Mouse (Mus musculus) left cerebral cortex, adult 9 months (tissue): Measurements from ENCODE around the gene Rragc.
A peak's percentile ranks its signal among the peaks of the same experiment; 100 is the strongest.
"Not testable (repeated sequence)": the region's sequence is repeated elsewhere in the genome, so short reads cannot be mapped to it uniquely, and the experiment has no call there.

ENCODE experiments used
- DNase-seq, 2 experiments: peaks; one replicate each; pipeline ENCODE4 v3.0.0; 2022; ENCODE audit warnings: low spot score in 2 of 2

Rragc gene

DNA sequence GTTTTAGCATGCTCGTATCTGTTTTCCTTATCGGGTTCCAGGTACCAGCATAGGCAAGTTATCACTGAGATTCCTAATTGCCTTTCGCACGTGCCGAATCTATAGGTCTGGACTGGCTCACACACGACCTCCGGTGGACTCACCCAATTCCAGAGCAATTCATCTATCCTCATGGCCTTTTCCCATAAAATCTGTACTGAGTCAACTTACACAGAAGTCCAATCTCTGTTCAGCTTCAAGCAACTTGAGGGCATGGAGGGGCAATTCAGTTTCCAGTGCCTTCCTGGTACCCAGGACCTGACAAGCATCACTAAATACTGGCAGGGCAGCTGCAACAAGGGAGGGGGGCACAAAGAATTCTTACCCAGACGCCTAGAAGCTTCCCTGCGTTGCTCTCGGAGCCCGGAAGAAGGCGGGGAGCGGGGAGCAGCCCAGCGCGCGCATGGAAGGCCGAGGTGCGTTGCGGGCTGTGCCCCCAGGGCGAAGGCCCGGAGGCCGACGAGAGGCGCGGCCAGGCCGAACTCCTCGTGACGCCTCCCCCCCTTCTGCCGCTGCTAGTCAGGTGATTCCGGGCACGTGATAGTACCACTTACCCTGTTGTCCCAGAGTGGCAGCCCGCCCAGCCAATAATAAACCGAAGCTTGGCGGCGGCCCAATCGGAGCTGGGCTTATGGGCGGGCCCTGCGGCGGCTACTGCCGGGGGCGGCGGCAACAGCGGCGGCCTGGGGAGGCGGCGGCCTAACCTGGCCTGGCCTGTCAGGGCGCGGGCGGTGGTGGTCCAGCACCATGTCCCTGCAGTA, at the start of gene Rragc:
TSS of gene Rragc (plus strand) at position 699 of the 800 bp plus-strand sequence.
- peak; percentile 99 to 100 for DNase-seq

DNA sequence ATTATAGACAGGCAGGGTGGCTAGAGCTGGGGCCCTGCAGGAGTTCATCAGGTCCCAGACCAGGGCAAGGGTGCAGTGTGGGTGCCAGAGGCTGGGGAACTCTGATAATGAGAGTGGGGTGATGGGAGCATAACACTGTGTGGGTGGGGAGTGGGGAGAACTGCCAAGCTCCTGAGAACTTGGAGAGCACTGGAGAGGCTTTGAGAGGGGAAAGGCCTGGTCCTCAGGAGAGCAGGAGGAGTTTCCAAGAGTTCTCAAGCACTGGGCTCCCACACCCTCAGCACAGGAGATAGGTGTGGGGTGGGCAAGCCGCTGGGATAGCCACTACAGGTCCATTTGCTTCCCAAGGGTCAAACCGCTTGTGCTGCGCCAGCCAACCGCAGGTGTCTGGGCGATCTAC, 23.5 kb upstream of the Rragc start:
- DNase-seq = no peak

DNA sequence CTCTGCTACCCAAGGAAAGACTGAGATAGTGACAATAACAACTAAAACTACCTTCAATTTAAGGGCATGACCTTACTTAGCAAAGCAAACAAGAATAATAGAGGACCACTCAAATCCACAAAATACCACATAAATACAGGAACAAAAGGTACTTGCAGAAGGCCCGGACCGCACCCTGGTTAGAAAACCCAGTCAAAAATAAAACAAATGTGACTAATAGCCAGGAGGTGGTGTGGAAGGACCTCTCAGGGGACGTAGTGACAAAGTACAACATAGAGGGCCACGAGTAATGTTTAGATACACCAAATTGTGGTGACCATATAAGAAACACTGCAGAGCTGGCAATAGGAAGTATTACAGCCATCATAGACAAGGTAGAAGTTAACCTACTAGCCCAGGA, 23.0 kb upstream of the Rragc start:
- DNase-seq = no peak

- peak in 1 of 2 experiments; percentile 39 for DNase-seq
Measured at GRCm38 (mm10) chr4:123898696-123899095, 18.6 kb upstream of the Rragc start.

DNA sequence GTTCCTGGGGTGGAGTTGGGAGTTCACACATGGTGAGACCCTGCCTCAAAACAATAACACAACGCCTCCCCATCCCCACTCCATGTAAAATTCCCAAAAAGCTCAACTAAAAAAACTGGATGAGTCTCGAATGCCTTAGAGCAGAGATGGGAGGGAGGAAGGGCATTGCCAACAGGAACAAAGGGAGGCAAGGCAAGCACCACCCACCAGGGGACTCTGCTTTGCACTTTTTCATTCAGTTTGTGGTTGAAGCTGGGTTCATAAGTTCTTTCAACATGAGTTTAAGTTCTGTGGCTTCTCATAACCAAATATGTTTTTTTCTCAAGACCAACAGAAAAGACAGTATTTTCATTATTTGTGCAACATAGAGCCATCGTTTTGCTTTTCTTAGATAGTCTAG, 13.8 kb upstream of the Rragc start:
- DNase-seq = no peak

GRCm38 (mm10) chr4:123904333-123905125, 12.7 kb upstream of the Rragc start, which contains the start of gene Mycbp:
Mycbp (plus strand) TSS chr4:123904832.
- peak; percentile 95 to 98 for DNase-seq

GRCm38 (mm10) chr4:123905126-123905668, 12.0 kb upstream of the Rragc start:
- DNase-seq = no peak

DNA sequence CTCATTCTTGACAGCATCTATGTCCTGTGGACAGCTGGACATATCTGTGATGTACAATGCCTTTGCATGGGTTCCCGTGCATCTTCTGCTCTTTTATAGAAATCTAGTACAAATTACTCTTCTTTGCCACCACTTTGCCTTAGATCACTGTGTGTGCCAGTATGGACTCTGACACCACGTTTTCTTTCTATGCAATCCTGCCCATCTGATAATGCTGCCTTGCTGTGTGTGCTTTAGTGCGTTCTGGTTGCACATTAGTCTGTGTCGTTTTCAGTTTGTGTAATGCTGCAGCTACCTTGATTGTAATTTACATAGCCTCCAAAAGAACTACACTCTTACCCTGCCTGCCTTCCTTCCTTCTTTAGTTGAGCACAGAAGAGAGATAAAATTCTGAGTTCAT, 5.7 kb upstream of the Rragc start:
- DNase-seq = no peak

DNA sequence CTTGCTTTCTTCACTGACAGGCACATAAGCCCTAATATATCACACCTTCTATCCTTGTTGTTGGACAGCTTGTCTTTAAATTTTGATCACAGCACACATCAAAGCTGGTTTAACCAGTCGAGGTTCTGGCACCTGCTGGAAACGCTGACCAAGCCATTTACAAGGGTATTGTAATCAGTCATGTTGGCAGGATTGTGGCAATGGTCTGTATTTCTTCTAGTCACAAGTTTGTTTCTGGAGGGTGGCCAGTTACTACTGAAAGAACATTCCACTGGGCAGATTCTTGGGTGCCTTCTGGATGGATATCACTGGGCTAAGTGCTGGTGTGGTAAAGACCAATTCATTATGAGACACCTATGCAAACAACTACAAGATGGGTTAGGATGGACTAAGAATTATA, 4.8 kb upstream of the Rragc start:
- no peak for DNase-seq

DNA sequence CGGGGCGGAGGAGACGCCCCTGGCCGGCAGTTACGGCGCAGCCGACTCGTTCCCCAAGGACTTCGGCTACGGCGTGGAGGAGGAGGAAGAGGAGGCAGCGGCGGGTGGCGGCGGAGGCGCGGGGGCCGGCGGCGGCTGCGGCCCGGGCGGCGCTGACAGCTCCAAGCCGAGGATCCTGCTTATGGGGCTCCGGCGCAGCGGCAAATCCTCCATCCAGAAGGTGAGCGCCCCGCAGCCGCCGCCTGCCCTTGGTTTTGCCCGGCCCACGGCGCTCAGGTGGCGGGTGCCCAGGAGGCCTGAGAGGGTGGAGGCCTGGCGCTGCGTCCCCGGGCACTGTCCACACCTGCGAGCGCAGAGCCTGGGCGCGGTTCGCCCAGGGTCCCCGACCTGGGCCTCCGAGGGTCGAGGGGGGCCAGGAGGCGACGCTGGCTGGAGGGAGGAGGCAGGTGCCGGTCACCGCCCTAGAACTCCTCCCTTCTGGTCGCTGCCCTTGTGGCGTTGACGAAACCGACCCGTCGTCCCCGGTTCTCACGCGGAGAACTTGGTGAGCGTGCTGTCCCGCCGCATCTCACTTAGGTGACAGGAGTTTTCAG, 398 bp downstream of the Rragc start, which contains the start of gene 4930535I16Rik:
TSS of gene 4930535I16Rik (minus strand) at position 475 of the 593 bp plus-strand sequence.
- no peak for DNase-seq

DNA sequence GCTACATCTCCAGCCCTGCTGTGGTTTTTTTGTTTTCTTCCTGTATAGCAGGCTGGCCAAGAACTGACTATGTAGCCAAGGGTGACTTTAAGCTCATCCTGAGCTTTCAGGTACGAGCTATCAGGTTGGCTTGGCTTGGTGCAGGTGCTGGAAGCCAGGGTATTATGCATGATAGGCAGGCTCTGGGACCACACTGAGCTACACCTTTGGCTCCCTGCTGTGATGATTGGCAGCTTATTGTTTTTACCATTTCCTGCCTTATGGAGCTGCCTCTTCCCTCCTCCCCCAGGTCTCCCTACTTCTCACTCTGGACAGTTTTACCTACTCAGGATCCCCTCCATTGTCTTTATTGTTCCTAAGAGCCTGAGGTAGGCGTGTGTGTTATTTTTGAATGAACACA, 1.6 kb downstream of the Rragc start:
- no peak for DNase-seq

DNA sequence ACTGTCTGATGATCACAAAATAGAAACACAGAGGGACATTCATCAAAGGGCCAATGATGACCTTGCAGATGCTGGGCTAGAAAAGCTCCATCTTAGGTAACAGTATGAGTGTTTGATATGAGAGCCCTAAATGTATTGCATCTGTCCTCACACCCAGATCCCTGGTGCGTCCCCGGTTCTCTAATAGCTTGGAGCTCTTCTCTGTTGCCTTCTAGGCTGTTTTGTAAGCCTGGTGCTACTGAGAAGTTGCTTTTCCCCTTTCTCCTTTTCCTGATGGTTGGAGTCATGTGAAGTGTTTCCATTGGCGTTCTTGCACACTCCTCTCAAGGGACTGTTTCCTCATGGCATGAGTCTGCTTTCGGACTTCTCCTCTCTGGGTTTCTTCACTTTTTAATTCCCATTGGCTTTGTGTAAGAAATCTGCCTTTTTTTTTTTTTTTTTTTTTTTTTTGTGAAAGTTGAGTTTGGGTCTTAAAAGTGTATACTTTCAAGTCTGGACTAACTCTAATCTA, 3.9 kb downstream of the Rragc start:
- no peak for DNase-seq

GRCm38 (mm10) chr4:123927961-123928360, 10.7 kb downstream of the Rragc start:
- DNase-seq = no peak

- DNase-seq = no peak
Measured at GRCm38 (mm10) chr4:123929994-123930393, 12.7 kb downstream of the Rragc start.

DNA sequence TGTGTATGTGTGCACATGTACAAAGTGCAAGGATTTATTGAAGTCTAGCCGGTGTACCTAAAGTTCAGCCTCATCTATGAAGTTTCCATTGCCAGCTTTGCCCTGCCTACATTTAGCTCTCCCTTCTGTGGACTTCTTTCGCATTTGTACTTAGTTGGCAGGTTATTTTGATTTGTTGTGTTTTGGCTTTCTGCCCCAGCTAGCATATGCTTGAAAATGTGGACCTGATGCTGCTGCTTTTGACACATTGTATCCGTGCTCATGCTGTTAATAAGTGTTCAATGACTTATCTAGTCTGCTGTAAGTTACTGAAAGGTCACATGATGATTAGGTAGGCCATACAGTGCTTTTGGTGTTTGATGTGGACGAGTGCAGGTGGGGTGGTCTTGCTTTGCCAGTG, 17.1 kb downstream of the Rragc start:
- no peak for DNase-seq

GRCm38 (mm10) chr4:123936059-123936458, 18.8 kb downstream of the Rragc start:
- DNase-seq = no peak

DNA sequence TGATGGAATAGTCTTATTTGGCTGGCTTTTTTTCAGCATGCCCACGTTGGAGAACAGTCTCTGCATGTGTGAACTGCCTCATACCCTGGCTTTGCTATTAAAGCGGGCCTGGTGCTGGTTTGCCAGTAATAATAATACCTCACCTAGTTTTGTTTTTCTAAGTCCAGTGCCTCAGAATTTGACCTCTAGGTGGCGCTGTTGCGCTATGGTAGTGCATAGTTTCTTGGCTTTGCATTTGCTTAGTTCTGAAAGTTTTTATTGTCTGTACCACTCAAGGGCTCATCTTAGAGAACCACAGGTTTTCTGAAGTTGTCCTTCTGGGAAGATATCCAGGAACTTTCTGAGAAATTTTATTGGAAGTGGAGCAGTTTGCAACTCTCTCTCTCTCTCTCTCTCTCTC, 22.6 kb downstream of the Rragc start:
- DNase-seq = peak in 1 of 2 experiments; percentile 81

DNA sequence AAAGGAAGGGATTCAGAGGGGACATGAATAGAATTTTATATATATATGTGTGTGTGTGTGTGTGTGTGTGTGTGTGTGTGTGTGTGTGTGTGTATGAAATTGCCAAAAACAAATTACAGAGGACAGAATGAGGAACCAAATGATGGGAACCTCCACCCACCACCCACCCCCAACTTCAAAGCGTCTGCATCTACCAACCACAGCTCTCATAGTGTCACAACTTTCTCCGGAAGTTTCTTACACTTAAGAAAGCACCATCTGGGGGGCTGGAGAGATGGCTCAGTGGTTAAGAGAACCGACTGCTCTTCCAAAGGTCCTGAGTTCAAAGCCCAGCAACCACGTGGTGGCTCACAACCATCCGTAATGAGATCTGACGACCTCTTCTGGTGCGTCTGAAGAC, 23.6 kb downstream of the Rragc start:
- not testable (repeated sequence) for DNase-seq

DNA sequence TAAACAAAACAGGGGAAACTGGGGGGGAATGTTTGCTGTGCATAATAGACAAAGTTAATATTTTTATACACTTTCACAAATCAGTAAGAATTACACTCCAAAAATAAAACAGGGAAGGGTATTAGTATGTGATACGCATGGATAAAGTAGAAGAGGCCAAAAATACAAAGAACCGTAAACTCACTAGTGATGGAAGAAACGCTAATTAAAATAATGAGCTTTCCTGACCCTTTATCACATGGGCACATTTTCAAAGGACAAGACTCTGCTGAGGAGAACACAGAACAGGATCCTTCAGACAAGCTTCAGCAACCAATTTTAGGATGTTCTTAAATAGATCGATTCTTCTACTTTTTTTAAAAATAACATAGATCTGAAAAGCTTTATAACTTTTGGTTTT, 29.5 kb downstream of the Rragc start:
- DNase-seq = no peak

- DNase-seq = no peak
Measured at GRCm38 (mm10) chr4:123947149-123947548, 29.9 kb downstream of the Rragc start.

DNA sequence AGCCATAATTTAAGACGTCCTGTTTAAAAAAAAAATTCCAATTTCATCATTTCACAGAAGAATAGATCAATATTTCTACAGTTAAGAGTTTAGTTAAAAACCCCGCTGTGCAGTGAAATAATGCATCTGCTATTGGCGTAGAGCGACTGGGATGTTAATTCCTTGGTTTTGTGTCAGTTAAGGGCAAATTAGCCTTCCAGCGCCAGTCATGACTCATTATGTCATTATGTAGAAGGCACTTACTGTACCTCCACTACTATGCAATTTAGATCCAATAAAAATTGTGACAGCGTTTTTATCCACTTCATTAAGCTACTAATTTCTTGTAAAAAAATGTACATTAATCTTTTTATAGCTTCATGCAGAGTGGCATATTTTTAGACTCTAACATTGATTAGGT, 31.7 kb downstream of the Rragc start:
- no peak for DNase-seq

DNA sequence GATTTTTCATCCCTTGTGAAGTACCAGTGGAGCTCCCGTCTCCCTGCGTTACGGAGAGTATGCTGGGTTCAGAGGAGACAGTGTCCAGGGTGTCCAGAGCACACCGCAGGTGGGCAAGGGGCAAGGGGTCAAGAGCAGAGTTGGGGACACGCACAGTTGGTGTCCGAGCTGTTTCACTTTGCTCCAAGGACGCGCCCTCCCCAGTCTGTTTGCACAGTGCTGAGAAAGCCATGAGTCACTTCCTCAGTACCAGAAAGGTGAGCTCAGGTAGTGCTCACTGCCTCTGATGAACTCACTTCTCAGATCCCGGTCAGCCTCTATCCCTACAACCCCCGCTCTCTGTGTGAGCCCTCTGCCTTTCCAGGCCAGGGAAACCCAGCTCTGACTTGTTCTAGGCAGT, 32.4 kb downstream of the Rragc start:
- no peak for DNase-seq
